Mouse (Mus musculus): ENCODE results near the gene Cntnap4.
"Not testable (repeated sequence)": the region's sequence is repeated elsewhere in the genome, so short reads cannot be mapped to it uniquely, and the experiment has no call there.

The Cntnap4 gene

GRCm38 (mm10) chr8:112730583-112731432 lies 161.0 kb downstream of the Cntnap4 start:
- DNase-seq: no peak

GRCm38 (mm10) chr8:112735575-112735974 lies 165.7 kb downstream of the Cntnap4 start:
- DNase-seq: peak; percentile 27

GRCm38 (mm10) chr8:112743331-112743730 lies 173.5 kb downstream of the Cntnap4 start:
- DNase-seq: no peak

- no peak for DNase-seq
These were observed 177.5 kb downstream of the Cntnap4 start for GRCm38 (mm10) chr8:112747296-112747695.

GRCm38 (mm10) chr8:112755171-112755570 lies 185.3 kb downstream of the Cntnap4 start:
- no peak for DNase-seq

- peak; percentile 4 for DNase-seq
These were observed 233.2 kb downstream of the Cntnap4 start for GRCm38 (mm10) chr8:112803058-112803457.

GRCm38 (mm10) chr8:112809382-112809781 lies 239.5 kb downstream of the Cntnap4 start:
- no peak for DNase-seq

- DNase-seq: no peak
These were observed 271.2 kb downstream of the Cntnap4 start for GRCm38 (mm10) chr8:112841057-112841456.

- DNase-seq: not testable (repeated sequence)
These were observed 279.7 kb downstream of the Cntnap4 start for GRCm38 (mm10) chr8:112849541-112849940.

GRCm38 (mm10) chr8:112906458-112907112 lies 336.7 kb downstream of the Cntnap4 start:
- peak; percentile 95 for DNase-seq

- no peak for DNase-seq
These were observed 339.7 kb downstream of the Cntnap4 start for GRCm38 (mm10) chr8:112909527-112909926.

GRCm38 (mm10) chr8:112911422-112911821 lies 341.6 kb downstream of the Cntnap4 start:
- no peak for DNase-seq

- no peak for DNase-seq
These were observed 352.3 kb downstream of the Cntnap4 start for GRCm38 (mm10) chr8:112922151-112922550.

GRCm38 (mm10) chr8:112922789-112923188 lies 352.9 kb downstream of the Cntnap4 start:
- DNase-seq: no peak
